Comparison of ENCODE assay signal across 13 mouse cellular contexts in genomic region chr3:94476301-94477035, GRCm38 (mm10). TPM values are rescaled to one million over a fixed set of nuclear protein-coding genes. Genes with fewer than 3 reads are reported as not detected.
DNase-seq lines count a peak whose midpoint lies in the region; ATAC-seq and TF ChIP-seq lines count a peak whose summit lies in the region.
"Had no signal": no experiment of that assay in that cellular context is flagged by ENCODE, and none has a peak within 500 bp of the region (broad histone marks: within the 10 kb centered on the region; RNA-seq: fewer than 3 reads in every experiment).

No protein-coding gene starts in this region.

- no peak overlapping the region for H3K4me2 ChIP-seq in forebrain, postnatal 0 days (ENCODE audit: low read depth)
- H3K4me2 ChIP-seq in hindbrain, postnatal 0 days (ENCODE audit: low read depth, low read length) = no peak overlapping the region
- H3K4me2 ChIP-seq in midbrain, postnatal 0 days (ENCODE audit: low read depth, low read length, poor library complexity, severe bottlenecking) = 0 out of 2 replicates have a peak overlapping the region, but pooled peaks have one; percentile 4
- H3K4me2 ChIP-seq: limb, embryonic 13.5 days had no signal

- H3K36me3 ChIP-seq in forebrain, postnatal 0 days (ENCODE audit: insufficient read depth) = peaks cover 10% of the 10 kb centered on the region
- no peaks in the 10 kb centered on the region for H3K36me3 ChIP-seq in hindbrain, postnatal 0 days (ENCODE audit: insufficient read depth, low read length)
- H3K36me3 ChIP-seq in midbrain, postnatal 0 days (ENCODE audit: insufficient read depth, low read length) = no peaks in the 10 kb centered on the region; the same call in 1 of the 2 replicates
- H3K36me3 ChIP-seq: G1E; limb, embryonic 13.5 days had no signal

- no peak overlapping the region for H3K4me3 ChIP-seq in left cerebral cortex, adult 2 months
- H3K4me3 ChIP-seq in forebrain, postnatal 0 days (ENCODE audit: low read depth, low read length) = no peak overlapping the region
- no peak overlapping the region for H3K4me3 ChIP-seq in hindbrain, postnatal 0 days (ENCODE audit: low read length)
- no peak overlapping the region for H3K4me3 ChIP-seq in midbrain, postnatal 0 days (ENCODE audit: low read depth, low read length)
- H3K4me3 ChIP-seq: limb, embryonic 13.5 days had no signal

- H3K27me3 ChIP-seq in forebrain, postnatal 0 days (ENCODE audit: insufficient read depth, low read length) = no peaks in the 10 kb centered on the region
- no peaks in the 10 kb centered on the region for H3K27me3 ChIP-seq in hindbrain, postnatal 0 days (ENCODE audit: insufficient read depth, low read length)
- H3K27me3 ChIP-seq in midbrain, postnatal 0 days (ENCODE audit: insufficient read depth, low read length) = no peaks in the 10 kb centered on the region

- WGBS in forebrain, postnatal 0 days = 62% methylated on average over 8 of the region's 8 CpGs
- 54% methylated on average over 8 of the region's 8 CpGs for WGBS in hindbrain, postnatal 0 days
- 45% methylated on average over 8 of the region's 8 CpGs for WGBS in midbrain, postnatal 0 days

- DNase-seq in left cerebral cortex, adult 2 months (ENCODE audit: extremely low spot score in 1 of 2, low spot score in 2 of 2) = no peak
- no peak for DNase-seq in left cerebral cortex, adult 9 months (ENCODE audit: low spot score in 2 of 2)
- no peak for DNase-seq in forebrain, postnatal 0 days
- no peak for DNase-seq in hindbrain, postnatal 0 days (ENCODE audit: low spot score)
- no peak for DNase-seq in midbrain, postnatal 0 days (ENCODE audit: low spot score)
- DNase-seq in adipocyte (ENCODE audit: low spot score) = no peak
- no peak for DNase-seq in cerebellum, postnatal 36 days
- DNase-seq: gastrocnemius, postnatal 10 days; lung, postnatal 10 days had no signal

- peaks cover 27% of the 10 kb centered on the region for H3K4me1 ChIP-seq in forebrain, postnatal 0 days (ENCODE audit: insufficient read depth)
- H3K4me1 ChIP-seq in hindbrain, postnatal 0 days (ENCODE audit: insufficient read depth, low read length) = peaks cover 8% of the 10 kb centered on the region; the same call in 1 of the 2 replicates
- H3K4me1 ChIP-seq in midbrain, postnatal 0 days (ENCODE audit: insufficient read depth, low read length) = peaks cover 18% of the 10 kb centered on the region

- no peaks in the 10 kb centered on the region for H3K9me3 ChIP-seq in forebrain, postnatal 0 days (ENCODE audit: low read length)
- H3K9me3 ChIP-seq in hindbrain, postnatal 0 days (ENCODE audit: low read length) = no peaks in the 10 kb centered on the region
- no peaks in the 10 kb centered on the region for H3K9me3 ChIP-seq in midbrain, postnatal 0 days (ENCODE audit: low read length)
- H3K9me3 ChIP-seq: G1E; limb, embryonic 13.5 days had no signal

- TF ChIP-seq CTCF in left cerebral cortex, adult 2 months (IDR thresholded peaks at IDR 0.05) = no peak
- TF ChIP-seq CTCF in forebrain, postnatal 0 days (IDR thresholded peaks at IDR 0.05; ENCODE audit: low read depth) = no peak
- no peak for TF ChIP-seq CTCF in hindbrain, postnatal 0 days (IDR thresholded peaks at IDR 0.05; ENCODE audit: low read depth)
- TF ChIP-seq CTCF in midbrain, postnatal 0 days (IDR thresholded peaks at IDR 0.05) = no peak

- no peak for ATAC-seq in forebrain, postnatal 0 days
- ATAC-seq in hindbrain, postnatal 0 days = no peak
- ATAC-seq in midbrain, postnatal 0 days (ENCODE audit: low FRiP score) = no peak

- 0 out of 2 replicates have a peak overlapping the region, but pooled peaks have one; percentile 97 for H3K9ac ChIP-seq in forebrain, postnatal 0 days
- no peak overlapping the region for H3K9ac ChIP-seq in hindbrain, postnatal 0 days (replicated peaks; ENCODE audit: low read length)
- H3K9ac ChIP-seq in midbrain, postnatal 0 days (replicated peaks; ENCODE audit: low read length, poor library complexity, severe bottlenecking) = no peak overlapping the region; the same call in 1 of the 2 replicates
- H3K9ac ChIP-seq: limb, embryonic 13.5 days had no signal

- intact Hi-C loops in left cerebral cortex, adult 2 months (cut with DNase I) = no loop called here

- peak overlapping the region; percentile 98 for H3K27ac ChIP-seq in left cerebral cortex, adult 2 months
- peak overlapping the region; percentile 95; the same call in 1 of the 2 replicates for H3K27ac ChIP-seq in forebrain, postnatal 0 days (ENCODE audit: low read depth, low read length)
- peak overlapping the region; percentile 88 for H3K27ac ChIP-seq in hindbrain, postnatal 0 days
- peak overlapping the region; percentile 89 for H3K27ac ChIP-seq in midbrain, postnatal 0 days (ENCODE audit: low read depth, low read length)
- H3K27ac ChIP-seq: limb, embryonic 13.5 days had no signal

RNA-seq across cellular contexts. Expression of gene Celf3, which starts 1.6 kb away (rescaled TPM):
- 100 to 1,000 TPM; 159 to 177 TPM for total RNA-seq in left cerebral cortex, adult 2 months (2021)
- 223 and 278 TPM in 2 replicates for total RNA-seq in forebrain, postnatal 0 days (2014; rRNA removed)
- polyA plus RNA-seq in forebrain, postnatal 0 days (2015; fragmentation: Nextera tagmentation; extraction: Ambion mirVana) = 247 and 295 TPM in 2 replicates
- total RNA-seq in hindbrain, postnatal 0 days (2014; rRNA removed) = 156 and 184 TPM in 2 replicates
- 158 and 171 TPM in 2 replicates for polyA plus RNA-seq in hindbrain, postnatal 0 days (2015; fragmentation: Nextera tagmentation; extraction: Ambion mirVana)
- 203 and 205 TPM in 2 replicates for total RNA-seq in midbrain, postnatal 0 days (2014; rRNA removed)
- 187 and 219 TPM in 2 replicates for polyA plus RNA-seq in midbrain, postnatal 0 days (2015; fragmentation: Nextera tagmentation; extraction: Ambion mirVana)
- total RNA-seq: G1E; hematopoietic stem cell, adult 5-6 weeks had no signal
- polyA plus RNA-seq: G1E had no signal

RNA-seq across cellular contexts. Expression of gene Riiad1, which starts 3.7 kb away (rescaled TPM):
- 1 to 10 TPM; 4.4 to 5.8 TPM for total RNA-seq in left cerebral cortex, adult 2 months (2021)
- 7.3 and 14.2 TPM in 2 replicates for total RNA-seq in forebrain, postnatal 0 days (2014; rRNA removed)
- 24.7 and 27.1 TPM in 2 replicates for polyA plus RNA-seq in forebrain, postnatal 0 days (2015; fragmentation: Nextera tagmentation; extraction: Ambion mirVana)
- total RNA-seq in hindbrain, postnatal 0 days (2014; rRNA removed) = 2.3 and 4.1 TPM in 2 replicates
- polyA plus RNA-seq in hindbrain, postnatal 0 days (2015; fragmentation: Nextera tagmentation; extraction: Ambion mirVana) = 15.7 and 18.3 TPM in 2 replicates
- 6.6 and 6.7 TPM in 2 replicates for total RNA-seq in midbrain, postnatal 0 days (2014; rRNA removed)
- polyA plus RNA-seq in midbrain, postnatal 0 days (2015; fragmentation: Nextera tagmentation; extraction: Ambion mirVana) = 19.4 and 23.3 TPM in 2 replicates
- total RNA-seq: G1E; hematopoietic stem cell, adult 5-6 weeks had no signal
- polyA plus RNA-seq: G1E had no signal

RNA-seq across cellular contexts. Expression of gene Oaz3, which starts 32.8 kb away (rescaled TPM):
- not detected for total RNA-seq in left cerebral cortex, adult 2 months (2021)
- total RNA-seq in forebrain, postnatal 0 days (2014; rRNA removed) = not detected in 2 replicates
- polyA plus RNA-seq in forebrain, postnatal 0 days (2015; fragmentation: Nextera tagmentation; extraction: Ambion mirVana) = 0.34 and 0.85 TPM in 2 replicates
- not detected in 2 replicates for total RNA-seq in hindbrain, postnatal 0 days (2014; rRNA removed)
- polyA plus RNA-seq in hindbrain, postnatal 0 days (2015; fragmentation: Nextera tagmentation; extraction: Ambion mirVana) = 0.60 and 1.2 TPM in 2 replicates
- not detected in 2 replicates for total RNA-seq in midbrain, postnatal 0 days (2014; rRNA removed)
- 0.68 and 1.1 TPM in 2 replicates for polyA plus RNA-seq in midbrain, postnatal 0 days (2015; fragmentation: Nextera tagmentation; extraction: Ambion mirVana)
- total RNA-seq: adrenal gland, postnatal 4 days; gastrocnemius, postnatal 10 days; hematopoietic stem cell, adult 5-6 weeks had no signal
- polyA plus RNA-seq: G1E had no signal

RNA-seq across cellular contexts. Expression of gene Mrpl9, which starts 33.4 kb away (rescaled TPM):
- total RNA-seq in left cerebral cortex, adult 2 months (2021) = 10 to 100 TPM; 38.6 to 41.6 TPM
- 66.4 and 71.6 TPM in 2 replicates for total RNA-seq in forebrain, postnatal 0 days (2014; rRNA removed)
- polyA plus RNA-seq in forebrain, postnatal 0 days (2015; fragmentation: Nextera tagmentation; extraction: Ambion mirVana) = 51.9 and 56.7 TPM in 2 replicates
- total RNA-seq in hindbrain, postnatal 0 days (2014; rRNA removed) = 45.8 and 49.2 TPM in 2 replicates
- polyA plus RNA-seq in hindbrain, postnatal 0 days (2015; fragmentation: Nextera tagmentation; extraction: Ambion mirVana) = 61.7 and 63.8 TPM in 2 replicates
- 52.5 and 56.8 TPM in 2 replicates for total RNA-seq in midbrain, postnatal 0 days (2014; rRNA removed)
- polyA plus RNA-seq in midbrain, postnatal 0 days (2015; fragmentation: Nextera tagmentation; extraction: Ambion mirVana) = 56.1 and 58.7 TPM in 2 replicates
